Mouse (Mus musculus) liver, adult 2 months (tissue): ENCODE data around the gene Ago1. TPM values are rescaled to one million over a fixed set of nuclear protein-coding genes. Genes with fewer than 3 reads are reported as not detected.

Experiments used
- DNase-seq: peaks from one replicate; pipeline ENCODE4 v3.0.0-alpha.2; 2011; ENCODE audit warnings: low read depth, low spot score; ENCODE audit errors: extremely low read depth
- H3K27ac ChIP-seq: fragments of 200-500 bp; replicated peaks from 2 replicates; pipeline ENCODE4 v1.5.1; 2012; ENCODE audit warnings: low read depth, mild to moderate bottlenecking, control low read depth, inconsistent platforms, low read length; ENCODE audit not compliant: insufficient read depth
- H3K27me3 ChIP-seq: fragments of 200-500 bp; 2 replicates; pipeline ENCODE4 v1.6.1; 2012; ENCODE audit warnings: mild to moderate bottlenecking, moderate library complexity, low read length, inconsistent platforms; ENCODE audit not compliant: control insufficient read depth, insufficient read depth
- H3K36me3 ChIP-seq: fragments of 200-500 bp; 2 replicates; pipeline ENCODE4 v1.6.1; 2012; ENCODE audit warnings: low read length, inconsistent platforms; ENCODE audit not compliant: control insufficient read depth, insufficient read depth
- H3K4me1 ChIP-seq: fragments of 200-500 bp; 2 replicates; pipeline ENCODE4 v1.6.1; 2011; ENCODE audit warnings: low read length; ENCODE audit not compliant: control insufficient read depth, insufficient read depth
- H3K4me3 ChIP-seq: fragments of 200-500 bp; 2 replicates; pipeline ENCODE4 v1.5.1; 2011; ENCODE audit warnings: low read depth, mild to moderate bottlenecking, control low read depth, low read length, moderate library complexity; ENCODE audit not compliant: insufficient read depth
- H3K79me2 ChIP-seq: fragments of 200-500 bp; 2 replicates; pipeline ENCODE4 v1.6.1; 2012; ENCODE audit warnings: inconsistent platforms, mild to moderate bottlenecking, low read length, moderate library complexity; ENCODE audit not compliant: control insufficient read depth, insufficient read depth
- H3K9ac ChIP-seq: fragments of 200-500 bp; 2 replicates; pipeline ENCODE4 v1.6.1; 2012; ENCODE audit warnings: low read depth, mild to moderate bottlenecking, control low read depth, inconsistent platforms, low read length
- CTCF ChIP-seq: fragments of 200-500 bp; IDR thresholded peaks from 2 replicates; pipeline ENCODE4 v1.5.1; 2011; ENCODE audit warnings: low read depth, low read length, control low read depth
- POLR2A ChIP-seq: fragments of 200-500 bp; IDR thresholded peaks from 2 replicates; pipeline ENCODE4 v1.6.1; 2011; ENCODE audit warnings: low read length, control low read depth; ENCODE audit not compliant: insufficient read depth; ENCODE audit errors: extremely low read depth
- WGBS: fragments of 180-500 bp; shearing (Covaris S2); methylation state at CpG from one replicate; pipeline ENCODE4 v1.1.7; 2018; 5-methylcytosine and 5-hydroxymethylcytosine counted together
- polyA plus RNA-seq: library from polyadenylated mRNA; depleted of rRNA; stranded (reverse); fragments of >200 nt; gene quantifications from 2 replicates; pipeline ENCODE4 v1.2.3, GENCODE M21; 2012
- total RNA-seq: library from RNA; depleted of rRNA; stranded (reverse); fragments of >200 nt; gene quantifications from 2 replicates; pipeline ENCODE4 v1.2.3, GENCODE M21; 2014

Ago1 gene
- total and polyA plus RNA-seq, 2 experiments, result 6.5 to 9.7 TPM

DNA sequence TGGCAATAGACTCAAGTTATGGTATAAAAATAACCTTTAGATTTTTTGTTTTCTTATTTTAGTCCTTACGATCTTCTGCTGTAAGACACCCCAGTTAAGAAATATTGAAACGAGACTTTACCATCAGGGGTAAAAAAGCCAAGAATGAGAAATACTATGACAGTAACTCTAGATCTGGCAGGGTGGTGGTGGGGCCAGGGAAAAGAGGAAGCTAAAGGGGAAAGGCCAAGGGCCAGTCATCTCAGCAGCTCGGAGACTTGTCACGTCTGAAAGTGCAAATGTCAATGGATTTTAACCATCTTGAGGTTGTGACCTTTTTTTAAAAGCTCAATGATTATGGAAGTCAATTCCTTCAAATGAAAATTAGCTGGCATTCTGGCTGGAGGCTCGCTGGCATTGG is 30.1 kb downstream of the Ago1 start:
- WGBS, result 73% methylated on average over 5 of the region's 5 CpGs

DNA sequence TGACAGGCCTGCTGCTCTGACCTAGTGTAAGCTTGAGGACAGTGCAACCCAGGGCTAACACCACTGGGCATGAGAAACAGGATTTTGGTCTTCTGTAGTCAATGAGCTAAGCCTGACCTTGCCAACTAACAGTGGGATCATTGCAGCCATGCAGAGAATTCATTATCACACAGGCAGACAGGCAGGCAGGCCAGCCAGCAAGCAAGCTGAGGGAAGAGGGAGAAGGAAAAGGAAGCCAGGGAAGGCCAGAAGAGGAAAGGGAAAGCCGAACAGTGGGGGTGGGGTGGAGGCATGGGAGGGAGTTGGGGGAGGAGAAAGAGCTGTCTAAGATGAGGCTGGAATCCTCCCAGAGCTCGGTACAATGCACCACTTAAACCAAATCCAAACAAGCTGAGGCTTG is 32.1 kb downstream of the Ago1 start:
- WGBS, result 61% methylated on average over 2 of the region's 2 CpGs
- H3K4me3 ChIP-seq, result no peak overlapping the region
- peaks cover 13% of the 10 kb centered on the region for H3K36me3 ChIP-seq
- DNase-seq, result no peak
- no peak overlapping the region for H3K27ac ChIP-seq
- H3K9ac ChIP-seq, result no peak overlapping the region
- TF ChIP-seq CTCF (no peak), POLR2A (no peak)
- H3K27me3 ChIP-seq, result no peaks in the 10 kb centered on the region
- H3K4me1 ChIP-seq, result no peaks in the 10 kb centered on the region
- H3K79me2 ChIP-seq, result no peaks in the 10 kb centered on the region

More for the DNA sequence above, 30.1 kb downstream of the Ago1 start:
- DNase-seq, result peak; percentile 10
- Histone ChIP-seq H3K36me3 (peaks cover 28% of the 10 kb centered on the region), H3K27me3 (no peaks in the 10 kb centered on the region), H3K4me3 (no peak overlapping the region), H3K4me1 (no peaks in the 10 kb centered on the region), H3K79me2 (no peaks in the 10 kb centered on the region), H3K27ac (no peak overlapping the region), H3K9ac (no peak overlapping the region)
- TF ChIP-seq POLR2A (no peak), CTCF (no peak)

DNA sequence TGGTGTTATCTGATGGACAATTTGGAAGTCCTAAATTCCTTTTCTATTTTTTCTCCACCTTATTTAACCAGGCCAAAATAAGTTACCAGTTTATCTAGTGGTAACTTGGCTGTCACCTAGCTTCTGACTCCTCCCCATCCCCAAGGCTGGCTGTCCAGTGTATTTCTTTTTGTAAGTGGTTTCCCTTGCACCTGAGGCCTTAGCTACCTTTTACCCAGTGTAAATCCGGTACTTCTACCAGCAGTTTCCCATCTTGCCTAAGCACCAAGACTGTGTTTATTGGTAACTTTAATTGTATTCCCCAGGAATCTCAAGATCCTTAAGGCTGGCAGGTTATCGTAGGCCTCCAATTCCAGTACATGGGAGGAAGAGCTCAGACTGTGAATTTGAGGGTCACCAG is 34.3 kb downstream of the Ago1 start:
- H3K4me3 ChIP-seq, result no peak overlapping the region
- no peaks in the 10 kb centered on the region for H3K27me3 ChIP-seq
- no peaks in the 10 kb centered on the region for H3K79me2 ChIP-seq
- no peak for DNase-seq
- TF ChIP-seq CTCF (no peak), POLR2A (no peak)
- H3K27ac ChIP-seq, result no peak overlapping the region
- no peaks in the 10 kb centered on the region for H3K4me1 ChIP-seq
- H3K9ac ChIP-seq, result no peak overlapping the region
- H3K36me3 ChIP-seq, result no peaks in the 10 kb centered on the region; the same call in 1 of the 2 replicates
- 95% methylated on average over 2 of the region's 2 CpGs for WGBS

DNA sequence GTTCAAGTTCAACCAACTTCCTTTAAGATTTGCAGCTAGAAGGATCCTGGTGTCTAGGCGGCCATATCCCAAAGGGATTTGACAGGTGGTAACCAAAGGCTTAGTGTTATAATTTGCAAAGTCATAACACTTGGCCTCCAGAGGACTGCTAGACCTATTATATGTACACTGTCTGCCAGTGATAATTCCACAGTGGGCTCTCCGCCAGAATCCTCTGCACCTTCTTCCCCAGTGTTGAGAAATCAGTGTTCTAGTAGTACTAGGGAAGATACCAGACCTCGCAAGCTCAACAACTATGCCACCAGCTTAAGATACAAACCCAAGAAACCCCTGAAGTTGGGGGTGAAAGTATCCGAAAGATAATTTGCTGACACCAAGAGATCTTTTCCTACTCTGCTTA is 35.2 kb downstream of the Ago1 start:
- TF ChIP-seq POLR2A, result no peak
- TF ChIP-seq CTCF, result no peak
- Histone ChIP-seq H3K4me1 (no peaks in the 10 kb centered on the region), H3K79me2 (no peaks in the 10 kb centered on the region), H3K27me3 (no peaks in the 10 kb centered on the region), H3K36me3 (no peaks in the 10 kb centered on the region; the same call in 1 of the 2 replicates), H3K9ac (no peak overlapping the region), H3K4me3 (no peak overlapping the region), H3K27ac (no peak overlapping the region)
- 83% methylated on average over 4 of the region's 4 CpGs for WGBS
- DNase-seq, result peak; percentile 14

DNA sequence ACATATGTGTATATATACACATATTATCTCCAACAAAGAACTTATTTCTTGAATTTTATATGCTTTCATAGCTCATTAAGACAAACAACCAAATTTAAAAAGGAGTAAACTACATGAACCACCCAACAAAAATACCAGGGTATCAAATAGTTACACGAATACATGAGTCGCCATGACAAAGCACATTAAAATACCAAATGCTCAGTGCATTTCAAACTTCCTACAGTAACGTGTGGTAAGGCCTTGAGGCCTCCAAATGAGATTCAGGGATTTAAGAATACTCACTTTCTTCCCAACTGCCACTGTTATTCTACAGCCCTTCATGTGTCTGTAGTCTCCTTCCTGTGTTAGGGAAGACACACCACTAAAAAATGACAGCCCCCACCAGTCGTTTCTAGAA is 36.6 kb downstream of the Ago1 start:
- TF ChIP-seq POLR2A (no peak), CTCF (no peak)
- H3K9ac ChIP-seq, result no peak overlapping the region
- 91% methylated on average over 4 of the region's 4 CpGs for WGBS
- no peak overlapping the region for H3K27ac ChIP-seq
- H3K79me2 ChIP-seq, result no peaks in the 10 kb centered on the region; the same call in 1 of the 2 replicates
- no peaks in the 10 kb centered on the region; the same call in 1 of the 2 replicates for H3K36me3 ChIP-seq
- H3K27me3 ChIP-seq, result no peaks in the 10 kb centered on the region
- H3K4me3 ChIP-seq, result no peak overlapping the region
- no peak for DNase-seq
- H3K4me1 ChIP-seq, result no peaks in the 10 kb centered on the region

DNA sequence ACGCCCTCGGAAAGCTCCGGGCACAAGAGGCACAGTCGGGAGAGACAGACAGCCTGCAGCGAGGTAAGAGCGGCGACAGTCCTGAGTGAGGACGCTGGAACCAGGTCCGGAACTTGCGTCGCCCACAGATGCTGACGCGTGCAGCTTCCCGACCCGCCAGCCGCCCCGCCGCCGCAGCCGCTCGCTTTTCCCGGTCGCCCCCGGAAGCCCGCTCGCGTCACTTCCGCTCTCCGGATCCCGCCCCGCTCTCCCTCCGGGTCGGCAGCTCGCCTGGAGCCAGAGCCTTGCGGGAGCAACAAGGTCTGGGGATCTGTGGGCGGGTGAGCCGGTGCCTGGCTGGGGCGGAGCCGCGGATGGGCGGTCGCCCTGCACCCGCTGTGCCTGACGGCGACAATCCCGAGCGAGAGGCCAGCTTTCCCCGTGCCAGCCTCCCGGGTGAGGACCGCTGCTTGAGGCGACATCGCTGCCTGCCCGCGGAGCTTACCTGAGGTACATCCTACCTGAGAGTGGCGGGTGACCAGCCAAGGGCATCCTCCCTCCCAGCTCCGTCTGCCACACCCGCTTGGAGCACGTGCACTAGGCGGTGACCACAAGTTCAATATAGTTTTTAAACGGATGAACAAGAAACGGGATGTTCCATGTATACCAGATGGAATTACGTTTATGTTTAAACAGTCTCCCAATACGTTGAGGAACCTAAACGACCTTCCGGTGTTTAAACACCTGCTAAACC is 38.9 kb downstream of the Ago1 start, which contains the start of gene Ago3:
Gene Ago3 (minus strand): TSS at position 210 of the 733 bp plus-strand sequence.
- peak within 1 kb of the TSS; percentile 79 for H3K27ac ChIP-seq
- peak within 1 kb of the TSS; percentile 93 for H3K4me3 ChIP-seq
- TF ChIP-seq CTCF (no peak), POLR2A (peak; percentile 64)
- peak within 1 kb of the TSS; percentile 89 for H3K9ac ChIP-seq
- peak; percentile 82 for DNase-seq
- H3K79me2 ChIP-seq, result peaks cover 4% of the 10 kb centered on the region; the same call in 1 of the 2 replicates
- no peaks in the 10 kb centered on the region for H3K36me3 ChIP-seq
- WGBS, result 1% methylated on average over 64 of the region's 65 CpGs
- H3K27me3 ChIP-seq, result no peaks in the 10 kb centered on the region
- no peaks in the 10 kb centered on the region for H3K4me1 ChIP-seq
